Mouse (Mus musculus) left cerebral cortex, postnatal 4 days (tissue): Measurements from ENCODE around the gene Ctnnb1. TPM values are rescaled to one million over a fixed set of nuclear protein-coding genes. Genes with fewer than 3 reads are reported as not detected.
A peak's percentile ranks its signal among the peaks of the same experiment; 100 is the strongest.

Source experiments
- DNase-seq: peaks from one replicate; pipeline ENCODE4 v3.0.0-alpha.2; 2022
- intact Hi-C: fragments of 180-260 bp; cut with DNase I; formaldehyde crosslinking; loops from one replicate; pipeline ENCODE4 v1.15.1; 2025
- total RNA-seq, 2 experiments: library from RNA; stranded (reverse); gene quantifications; 2 replicates each; pipeline ENCODE4 v1.2.3; 2021

Ctnnb1 gene
- total RNA-seq, 2 experiments from 2014 or later = 697 to 735 TPM

- no peak for DNase-seq
- intact Hi-C loops = no loop called here
Measured at GRCm38 (mm10) chr9:120959225-120959624, 30.2 kb downstream of the Ctnnb1 start.

- intact Hi-C loops = no loop called here
- DNase-seq = no peak
Measured at GRCm38 (mm10) chr9:120960611-120961010, 31.6 kb downstream of the Ctnnb1 start.

GRCm38 (mm10) chr9:120961466-120961865 is 32.5 kb downstream of the Ctnnb1 start:
- DNase-seq = no peak
- intact Hi-C loops = no loop called here

GRCm38 (mm10) chr9:120961969-120962700 is 33.1 kb downstream of the Ctnnb1 start:
- intact Hi-C loops = no loop called here

GRCm38 (mm10) chr9:120963104-120963503 is 34.1 kb downstream of the Ctnnb1 start:
- intact Hi-C loops = no loop called here
- DNase-seq = no peak

More at GRCm38 (mm10) chr9:120961969-120962700, 33.1 kb downstream of the Ctnnb1 start:
- DNase-seq = no peak

GRCm38 (mm10) chr9:120963720-120964119 is 34.7 kb downstream of the Ctnnb1 start:
- DNase-seq = no peak
- intact Hi-C loops = no loop called here

- intact Hi-C loops = no loop called here
- no peak for DNase-seq
Measured at GRCm38 (mm10) chr9:120964224-120964623, 35.2 kb downstream of the Ctnnb1 start.

GRCm38 (mm10) chr9:120965007-120965406 is 36.0 kb downstream of the Ctnnb1 start:
- intact Hi-C loops = no loop called here
- no peak for DNase-seq

GRCm38 (mm10) chr9:120973026-120973515 is 44.1 kb downstream of the Ctnnb1 start:
- no peak for DNase-seq
- intact Hi-C loops = no loop called here

GRCm38 (mm10) chr9:120974209-120974608 is 45.2 kb downstream of the Ctnnb1 start:
- no peak for DNase-seq
- intact Hi-C loops = no loop called here

- intact Hi-C loops = no loop called here
- peak; percentile 39 for DNase-seq
Measured at GRCm38 (mm10) chr9:120976158-120976557, 47.1 kb downstream of the Ctnnb1 start.

- intact Hi-C loops = no loop called here
- no peak for DNase-seq
Measured at GRCm38 (mm10) chr9:120976856-120977255, 47.8 kb downstream of the Ctnnb1 start.

- intact Hi-C loops = no loop called here
Measured at GRCm38 (mm10) chr9:120981777-120982176, 52.8 kb downstream of the Ctnnb1 start.

GRCm38 (mm10) chr9:120983849-120984248 is 54.8 kb downstream of the Ctnnb1 start:
- DNase-seq = no peak
- intact Hi-C loops = no loop called here

More at GRCm38 (mm10) chr9:120981777-120982176, 52.8 kb downstream of the Ctnnb1 start:
- no peak for DNase-seq

- DNase-seq = no peak
- intact Hi-C loops = no loop called here
Measured at GRCm38 (mm10) chr9:120984509-120984908, 55.5 kb downstream of the Ctnnb1 start.

- intact Hi-C loops = no loop called here
- no peak for DNase-seq
Measured at GRCm38 (mm10) chr9:120985009-120985408, 56.0 kb downstream of the Ctnnb1 start.

- intact Hi-C loops = no loop called here
- DNase-seq = no peak
Measured at GRCm38 (mm10) chr9:120985524-120985923, 56.5 kb downstream of the Ctnnb1 start.

GRCm38 (mm10) chr9:120986255-120986654 is 57.2 kb downstream of the Ctnnb1 start:
- intact Hi-C loops = no loop called here
- no peak for DNase-seq

- intact Hi-C loops = no loop called here
- DNase-seq = no peak
Measured at GRCm38 (mm10) chr9:120986994-120987393, 58.0 kb downstream of the Ctnnb1 start.

- intact Hi-C loops = no loop called here
- no peak for DNase-seq
Measured at GRCm38 (mm10) chr9:120988088-120988487, 59.1 kb downstream of the Ctnnb1 start.

GRCm38 (mm10) chr9:120989806-120990700 is 61.0 kb downstream of the Ctnnb1 start:
- intact Hi-C loops = no loop called here
- peak; percentile 25 for DNase-seq
